Mouse (Mus musculus): ENCODE measurements around the gene 2300009A05Rik.

The 2300009A05Rik gene

GRCm38 (mm10) chr9:63398611-63399462 is at the start of gene 2300009A05Rik:
2300009A05Rik (minus strand) TSS chr9:63399246.
- peak; percentile 92 to 94 for DNase-seq (ENCODE audit: low spot score in 2 of 2)

- no peak for DNase-seq (ENCODE audit: low spot score in 2 of 2)
Measured at GRCm38 (mm10) chr9:63443695-63444094, 44.6 kb upstream of the 2300009A05Rik start.

- DNase-seq (ENCODE audit: low spot score in 2 of 2) = no peak
Measured at GRCm38 (mm10) chr9:63430652-63431051, 31.6 kb upstream of the 2300009A05Rik start.

- DNase-seq (ENCODE audit: low spot score in 2 of 2) = peak in 1 of 2 experiments; percentile 16
Measured at GRCm38 (mm10) chr9:63421096-63421736, 22.2 kb upstream of the 2300009A05Rik start.

GRCm38 (mm10) chr9:63420396-63420795 is 21.4 kb upstream of the 2300009A05Rik start:
- DNase-seq (ENCODE audit: low spot score in 2 of 2) = no peak

GRCm38 (mm10) chr9:63400176-63400575 is 1.1 kb upstream of the 2300009A05Rik start:
- no peak for DNase-seq (ENCODE audit: low spot score in 2 of 2)

GRCm38 (mm10) chr9:63399463-63399815 is 393 bp upstream of the 2300009A05Rik start:
- no peak for DNase-seq (ENCODE audit: low spot score in 2 of 2)

- DNase-seq (ENCODE audit: low spot score in 2 of 2) = peak; percentile 28 to 55
Measured at GRCm38 (mm10) chr9:63395612-63396011, 3.4 kb downstream of the 2300009A05Rik start.

- no peak for DNase-seq (ENCODE audit: low spot score in 2 of 2)
Measured at GRCm38 (mm10) chr9:63391307-63391706, 7.7 kb downstream of the 2300009A05Rik start.

- DNase-seq (ENCODE audit: low spot score in 2 of 2) = no peak
Measured at GRCm38 (mm10) chr9:63382761-63383160, 16.3 kb downstream of the 2300009A05Rik start.

GRCm38 (mm10) chr9:63380326-63380725 is 18.7 kb downstream of the 2300009A05Rik start:
- no peak for DNase-seq (ENCODE audit: low spot score in 2 of 2)

GRCm38 (mm10) chr9:63378174-63378573 is 20.9 kb downstream of the 2300009A05Rik start:
- DNase-seq (ENCODE audit: low spot score in 2 of 2) = no peak

GRCm38 (mm10) chr9:63377270-63378142 is 21.5 kb downstream of the 2300009A05Rik start, which contains the start of gene Map2k5:
Map2k5 (minus strand) TSS chr9:63377902.
- peak; percentile 91 to 93 for DNase-seq (ENCODE audit: low spot score in 2 of 2)

GRCm38 (mm10) chr9:63373315-63373714 is 25.7 kb downstream of the 2300009A05Rik start:
- DNase-seq (ENCODE audit: low spot score in 2 of 2) = no peak

- DNase-seq (ENCODE audit: low spot score in 2 of 2) = no peak
Measured at GRCm38 (mm10) chr9:63372541-63372940, 26.5 kb downstream of the 2300009A05Rik start.

GRCm38 (mm10) chr9:63360410-63360809 is 38.6 kb downstream of the 2300009A05Rik start:
- DNase-seq (ENCODE audit: low spot score in 2 of 2) = no peak

- DNase-seq (ENCODE audit: low spot score in 2 of 2) = peak in 1 of 2 experiments; percentile 34
Measured at GRCm38 (mm10) chr9:63359016-63359415, 40.0 kb downstream of the 2300009A05Rik start.

GRCm38 (mm10) chr9:63356721-63357120 is 42.3 kb downstream of the 2300009A05Rik start:
- no peak for DNase-seq (ENCODE audit: low spot score in 2 of 2)

- DNase-seq (ENCODE audit: low spot score in 2 of 2) = no peak
Measured at GRCm38 (mm10) chr9:63356278-63356677, 42.8 kb downstream of the 2300009A05Rik start.

GRCm38 (mm10) chr9:63354168-63354567 is 44.9 kb downstream of the 2300009A05Rik start:
- no peak for DNase-seq (ENCODE audit: low spot score in 2 of 2)

- DNase-seq (ENCODE audit: low spot score in 2 of 2) = no peak
Measured at GRCm38 (mm10) chr9:63350030-63350429, 49.0 kb downstream of the 2300009A05Rik start.

GRCm38 (mm10) chr9:63349241-63349640 is 49.8 kb downstream of the 2300009A05Rik start:
- DNase-seq (ENCODE audit: low spot score in 2 of 2) = no peak

Data from frontal cortex, postnatal 36 days (tissue).